Mouse (Mus musculus) neutrophil, adult 5-6 weeks (primary cell): ENCODE results near the gene Gdf5. TPM values are rescaled to one million over a fixed set of nuclear protein-coding genes. Genes with fewer than 3 reads are reported as not detected.

Source experiments
- total RNA-seq: library from RNA; stranded (forward); fragments of 200-1000 nt; gene quantifications from 2 replicates; pipeline ENCODE4 v1.2.3, GENCODE M21; 2017

Gene Gdf5
- total RNA-seq, 1 experiment from 2014 or later = not detected

Other genes starting within 250 kb of the Gdf5 start
- 32.8 and 38.7 TPM in 2 replicates for gene Edem2, start 215.9 kb downstream of the Gdf5 start, total RNA-seq
- gene Gm17581, start 209.5 kb downstream of the Gdf5 start, total RNA-seq = not detected in 2 replicates
- not detected in 2 replicates for gene Procr, start 194.2 kb downstream of the Gdf5 start, total RNA-seq
- gene Mmp24, start 170.0 kb downstream of the Gdf5 start, total RNA-seq = not detected in 2 replicates
- 12.4 and 12.7 TPM in 2 replicates for gene BC029722, start 125.9 kb downstream of the Gdf5 start, total RNA-seq
- gene Eif6, start 118.4 kb downstream of the Gdf5 start, total RNA-seq = 48.3 and 56.8 TPM in 2 replicates
- gene Fam83c, start 110.5 kb downstream of the Gdf5 start, total RNA-seq = not detected in 2 replicates
- gene Uqcc1, start 15.1 kb downstream of the Gdf5 start, total RNA-seq = 20.6 and 23.1 TPM in 2 replicates
- not detected in 2 replicates for gene Gm15557, start 4.6 kb downstream of the Gdf5 start, total RNA-seq
- 66.2 and 69.1 TPM in 2 replicates for gene Cep250, start 11.1 kb upstream of the Gdf5 start, total RNA-seq
- 1.1 and 1.4 TPM in 2 replicates for gene 6430550D23Rik, start 62.6 kb upstream of the Gdf5 start, total RNA-seq
- gene Ergic3, start 62.7 kb upstream of the Gdf5 start, total RNA-seq = 61.0 and 68.6 TPM in 2 replicates
- gene Fer1l4, start 107.6 kb upstream of the Gdf5 start, total RNA-seq = not detected in 2 replicates
- gene Spag4, start 119.8 kb upstream of the Gdf5 start, total RNA-seq = 0.37 and 1.4 TPM in 2 replicates
- gene Cpne1, start 166.6 kb upstream of the Gdf5 start, total RNA-seq = 111 and 113 TPM in 2 replicates
- 22.5 and 29.3 TPM in 2 replicates for gene Rbm12, start 166.6 kb upstream of the Gdf5 start, total RNA-seq
- 34.1 and 36.1 TPM in 2 replicates for gene Gm28036, start 181.7 kb upstream of the Gdf5 start, total RNA-seq
- gene Romo1, start 198.7 kb upstream of the Gdf5 start, total RNA-seq = 5.5 and 13.5 TPM in 2 replicates
- 22.2 and 26.5 TPM in 2 replicates for gene Nfs1, start 198.8 kb upstream of the Gdf5 start, total RNA-seq
- gene Rbm39, start 234.9 kb upstream of the Gdf5 start, total RNA-seq = 1,446 and 1,484 TPM in 2 replicates